Mouse (Mus musculus) small intestine, adult 2 months (tissue): ENCODE measurements at regions not wholly inside any gene's neighbourhood (a gene's known extent, or its start where the extent isn't known, plus 50 kb on each side); places are given as distances from the start of the nearest gene placed in this dataset.

Source experiments
- CTCF ChIP-seq: fragments of 200-500 bp; IDR thresholded peaks from 2 replicates; pipeline ENCODE4 v1.5.1; 2012; ENCODE audit warnings: low read depth, mild to moderate bottlenecking, control low read depth, inconsistent platforms, low read length, moderate library complexity, mixed read lengths; ENCODE audit not compliant: insufficient replicate concordance, insufficient read length; ENCODE audit errors: extremely low read depth
- POLR2A ChIP-seq: fragments of 200-500 bp; IDR thresholded peaks from 2 replicates; pipeline ENCODE4 v1.6.1; 2012; ENCODE audit warnings: low read depth, mild to moderate bottlenecking, control low read depth, inconsistent platforms, low read length, moderate library complexity

DNA sequence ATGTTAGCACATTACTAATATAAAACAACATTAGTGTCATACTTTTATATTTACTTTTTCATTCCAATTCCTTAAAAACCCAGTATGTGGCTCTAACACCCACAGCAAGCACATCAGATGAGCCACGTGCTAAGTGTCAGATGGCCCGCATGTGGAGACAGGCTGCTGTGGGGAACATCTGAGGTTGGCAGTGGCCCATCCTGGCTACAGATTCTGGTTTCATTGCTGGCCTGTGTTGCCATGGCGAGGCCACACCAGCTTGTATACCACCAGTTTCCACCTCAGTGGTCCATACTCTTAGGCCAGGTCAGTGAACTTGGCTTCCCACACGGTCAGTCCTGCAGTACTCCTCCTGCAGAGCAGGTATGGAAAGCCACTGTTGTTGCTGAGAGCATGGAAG lies 192.1 kb downstream of the Prdm2 start:
- TF ChIP-seq POLR2A: no peak
- TF ChIP-seq CTCF: no peak
